Mouse (Mus musculus) thymus, adult 18-20 months (tissue): ENCODE results near the gene Megf11.
"Not testable (repeated sequence)": the region's sequence is repeated elsewhere in the genome, so short reads cannot be mapped to it uniquely, and the experiment has no call there.

Source experiments
- DNase-seq, 2 experiments: peaks; one replicate each; pipeline ENCODE4 v3.0.0; 2022; ENCODE audit warnings: mixed read lengths in 2 of 2

Gene Megf11

DNA sequence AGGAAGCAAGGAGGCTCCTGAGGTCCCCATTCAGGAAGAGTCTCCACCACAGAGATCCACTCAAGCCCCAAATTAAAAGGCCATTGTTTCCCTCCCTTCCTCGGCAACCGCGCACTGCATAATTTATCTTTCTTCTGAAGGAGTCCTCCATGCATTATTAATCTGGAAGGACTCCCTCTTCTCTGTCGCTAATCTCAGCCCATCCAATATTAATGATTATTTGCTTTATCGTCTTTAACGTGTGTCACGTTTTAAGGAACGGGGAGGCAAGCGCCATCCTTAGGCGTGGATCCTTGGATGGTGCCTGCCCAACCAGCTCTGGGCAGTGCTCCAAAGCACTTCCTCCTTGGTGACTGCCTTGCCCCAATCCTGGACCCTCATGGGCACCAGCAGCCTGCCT lies 269.3 kb downstream of the Megf11 start:
- no peak for DNase-seq

GRCm38 (mm10) chr9:64656613-64657012 lies 271.2 kb downstream of the Megf11 start:
- no peak for DNase-seq

- DNase-seq = no peak
Measured at GRCm38 (mm10) chr9:64660222-64660621, 274.8 kb downstream of the Megf11 start.

GRCm38 (mm10) chr9:64664612-64665011 lies 279.2 kb downstream of the Megf11 start:
- DNase-seq = no peak

DNA sequence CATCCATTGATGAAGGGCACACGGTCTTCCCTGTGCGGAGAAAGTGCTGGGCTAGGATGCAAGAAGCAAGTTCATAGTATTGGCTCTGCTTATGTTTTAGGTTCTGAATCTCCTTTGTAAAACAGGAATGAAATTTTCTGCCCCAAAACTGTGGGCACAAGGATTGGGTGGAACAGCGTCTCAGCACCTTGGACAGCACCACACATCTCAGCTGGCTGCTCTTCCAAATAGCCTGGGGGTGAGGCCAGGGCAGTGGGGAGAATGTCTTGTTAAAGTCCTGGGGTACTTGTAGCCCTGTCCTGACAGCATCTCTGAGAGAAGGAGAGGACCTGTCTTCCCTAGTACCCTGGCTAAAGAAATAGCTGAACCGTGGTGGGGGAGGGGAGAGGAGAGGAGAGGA lies 281.1 kb downstream of the Megf11 start:
- no peak for DNase-seq

DNA sequence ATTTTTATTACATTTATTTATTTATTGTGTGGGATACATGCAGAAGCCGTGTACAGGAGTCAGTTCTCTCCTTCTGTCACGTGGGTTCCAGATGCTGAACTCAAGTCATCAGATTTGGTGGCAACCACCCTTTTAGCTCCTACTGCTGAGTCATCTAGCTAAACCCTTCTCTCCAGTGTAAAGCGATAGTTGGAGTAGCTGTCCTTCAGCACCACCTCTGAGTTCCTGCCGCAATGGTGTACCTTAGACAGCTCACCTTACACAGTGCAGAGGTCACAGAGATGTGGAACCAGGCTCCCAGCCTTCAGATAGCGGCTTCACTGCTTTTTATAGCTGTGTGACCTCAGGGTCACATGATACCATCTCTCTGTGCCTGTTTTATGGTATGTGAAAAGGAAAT lies 282.1 kb downstream of the Megf11 start:
- DNase-seq = no peak

DNA sequence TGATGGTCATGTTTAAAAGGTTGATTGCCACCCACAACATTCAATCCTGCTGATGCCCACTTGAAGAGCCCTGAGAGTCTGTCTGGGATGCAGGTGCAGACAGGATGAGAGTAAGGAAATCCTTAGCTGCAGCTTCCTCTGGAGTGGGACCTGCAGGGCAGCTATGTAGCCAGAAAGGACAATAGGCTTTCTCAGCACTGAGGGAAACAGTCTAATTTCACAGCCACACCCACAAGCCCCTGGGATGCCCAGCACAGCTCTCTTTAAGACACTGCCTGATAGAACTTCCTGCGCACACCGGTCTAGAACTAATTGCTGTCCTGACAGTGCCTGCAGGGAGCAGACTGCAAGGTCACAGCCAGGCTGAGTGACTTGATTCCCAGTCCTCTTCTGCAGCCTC lies 282.6 kb downstream of the Megf11 start:
- no peak for DNase-seq

- DNase-seq = not testable (repeated sequence)
Measured at GRCm38 (mm10) chr9:64671341-64672319, 286.2 kb downstream of the Megf11 start.

DNA sequence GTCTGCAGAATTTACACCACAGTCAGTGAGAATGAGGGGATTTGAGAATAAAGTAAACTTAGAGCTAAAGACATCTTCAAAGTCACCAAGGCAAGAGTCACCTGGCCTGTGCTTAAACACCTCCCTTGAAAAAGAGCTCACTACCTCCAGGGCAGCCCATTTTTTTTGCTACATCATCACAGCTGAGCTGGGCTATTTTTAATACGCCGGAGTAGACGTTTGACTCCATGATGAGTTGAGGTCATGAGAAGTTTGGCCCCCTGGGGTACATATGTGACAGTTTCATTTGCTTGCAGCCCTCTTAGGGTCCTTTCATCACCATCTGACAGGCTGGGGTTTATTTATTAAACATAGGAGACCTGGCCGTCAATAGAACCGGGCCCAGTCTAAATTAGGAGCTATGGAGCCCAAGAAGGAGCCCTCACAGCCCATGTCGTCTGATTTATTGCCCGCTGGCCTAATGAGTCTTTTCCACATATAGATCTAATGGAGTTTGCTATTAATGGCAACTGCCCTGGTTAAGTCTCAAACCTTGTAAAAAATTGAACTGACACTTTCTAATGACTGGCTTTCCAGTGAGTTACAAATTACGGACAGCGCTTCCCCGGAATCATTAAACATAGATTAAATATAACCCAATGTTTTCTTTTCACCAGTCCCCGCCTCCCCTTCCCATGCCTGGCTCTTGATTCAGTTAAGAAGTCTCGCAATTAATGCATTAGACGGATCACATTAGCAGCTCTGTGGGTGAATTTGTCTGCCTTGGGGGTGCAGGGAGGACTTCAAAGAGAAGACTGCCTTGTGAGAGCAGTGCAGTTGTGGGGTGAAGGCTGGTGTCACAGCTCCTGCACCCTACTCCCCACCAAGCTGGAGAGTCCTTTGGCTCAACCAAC lies 301.9 kb downstream of the Megf11 start:
- DNase-seq = no peak

- no peak for DNase-seq
Measured at GRCm38 (mm10) chr9:64688015-64688394, 302.6 kb downstream of the Megf11 start.

DNA sequence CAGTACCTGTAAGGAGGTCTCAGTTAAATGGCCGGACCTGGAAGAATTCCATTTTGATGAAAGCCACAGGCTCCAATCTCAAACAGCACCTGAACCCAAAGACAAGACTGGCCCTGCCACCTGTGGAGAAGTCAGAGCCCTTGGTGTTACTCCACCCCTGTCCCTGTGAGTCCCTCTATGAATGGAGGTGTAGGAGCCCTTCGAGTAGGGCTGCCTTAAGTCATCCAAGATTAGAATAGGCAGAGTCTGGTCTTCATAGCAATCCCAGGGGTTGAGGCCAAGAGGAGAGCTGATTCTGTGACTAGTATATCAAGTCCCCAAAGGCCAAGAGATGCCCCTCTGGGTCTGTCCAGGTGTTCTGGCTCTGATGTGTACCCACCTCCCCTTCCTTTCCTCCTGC lies 305.3 kb downstream of the Megf11 start:
- no peak for DNase-seq

DNA sequence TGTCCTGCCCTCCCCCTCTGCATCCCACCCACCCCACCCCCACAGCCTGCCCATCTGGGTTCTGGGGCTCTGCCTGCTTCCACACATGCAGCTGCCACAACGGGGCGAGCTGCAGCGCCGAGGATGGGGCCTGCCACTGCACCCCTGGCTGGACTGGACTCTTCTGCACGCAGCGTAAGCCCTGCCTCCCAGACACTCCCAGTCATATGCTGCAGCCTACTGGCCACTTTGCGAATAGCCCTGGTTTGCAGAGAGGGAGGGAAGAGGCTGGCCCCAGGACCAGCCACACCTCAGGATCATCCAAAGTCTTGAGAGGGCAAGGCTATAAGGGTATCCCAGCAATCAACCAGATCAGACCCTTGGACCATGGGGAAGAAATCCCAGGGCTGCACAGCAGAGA lies 305.8 kb downstream of the Megf11 start:
- no peak for DNase-seq

DNA sequence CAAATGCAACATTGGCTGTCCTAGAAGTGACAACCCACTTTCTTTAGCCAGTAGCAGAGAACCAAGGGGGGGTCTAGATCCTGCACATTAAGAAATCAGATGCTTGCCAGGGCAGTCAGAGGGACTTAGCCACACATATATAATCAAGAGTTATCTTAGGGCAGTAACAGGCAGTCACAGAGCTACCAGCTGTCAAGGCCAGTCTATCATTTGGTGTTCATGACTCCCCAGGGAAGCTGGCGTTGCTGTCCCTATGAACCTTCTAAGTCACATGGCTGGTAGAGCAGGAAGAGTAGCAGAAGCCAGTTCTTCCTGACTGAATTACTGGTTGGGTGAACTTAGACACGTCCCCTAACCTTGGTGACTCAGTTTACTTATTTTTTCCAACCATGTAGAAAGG lies 307.7 kb downstream of the Megf11 start:
- no peak for DNase-seq

DNA sequence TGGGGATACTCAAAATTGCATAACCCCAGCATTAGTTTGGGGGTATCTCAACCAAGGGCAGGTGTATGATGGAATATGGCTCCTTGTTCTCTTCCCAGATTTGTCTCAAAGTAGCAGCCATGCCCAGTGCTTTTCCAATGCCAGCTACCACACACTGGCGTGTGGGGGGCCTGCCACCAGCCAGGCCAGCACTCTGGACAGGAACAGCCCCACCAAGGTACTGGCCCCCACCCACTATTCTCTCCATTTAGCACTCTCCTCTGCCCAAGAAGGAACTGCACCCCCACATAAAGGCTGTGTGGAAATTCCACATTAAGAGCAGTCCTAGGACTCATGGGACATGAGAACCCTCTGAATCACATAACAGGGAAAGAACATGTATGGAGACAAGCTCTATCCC lies 309.8 kb downstream of the Megf11 start:
- no peak for DNase-seq

- no peak for DNase-seq
Measured at GRCm38 (mm10) chr9:64696404-64696803, 311.0 kb downstream of the Megf11 start.

- DNase-seq = no peak
Measured at GRCm38 (mm10) chr9:64697006-64697405, 311.6 kb downstream of the Megf11 start.

DNA sequence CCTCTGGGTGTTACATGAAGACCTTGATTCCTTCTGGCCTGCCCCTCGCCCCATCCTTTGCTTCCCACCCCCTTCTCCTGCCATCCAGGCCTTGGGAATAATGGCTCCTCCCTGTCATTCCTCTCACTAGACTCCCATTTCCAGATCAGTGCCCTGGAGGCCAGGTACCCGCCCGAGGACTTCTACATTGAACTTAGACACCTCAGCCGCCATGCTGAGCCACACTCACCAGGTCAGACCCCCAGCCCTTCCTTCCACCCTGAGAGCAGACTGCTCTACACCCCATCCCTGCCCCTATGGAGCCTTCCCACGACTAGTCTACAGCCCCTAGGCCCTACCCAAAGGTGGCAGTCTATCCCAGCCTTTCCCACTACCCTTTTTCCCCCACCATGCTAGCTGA lies 312.3 kb downstream of the Megf11 start:
- no peak for DNase-seq

DNA sequence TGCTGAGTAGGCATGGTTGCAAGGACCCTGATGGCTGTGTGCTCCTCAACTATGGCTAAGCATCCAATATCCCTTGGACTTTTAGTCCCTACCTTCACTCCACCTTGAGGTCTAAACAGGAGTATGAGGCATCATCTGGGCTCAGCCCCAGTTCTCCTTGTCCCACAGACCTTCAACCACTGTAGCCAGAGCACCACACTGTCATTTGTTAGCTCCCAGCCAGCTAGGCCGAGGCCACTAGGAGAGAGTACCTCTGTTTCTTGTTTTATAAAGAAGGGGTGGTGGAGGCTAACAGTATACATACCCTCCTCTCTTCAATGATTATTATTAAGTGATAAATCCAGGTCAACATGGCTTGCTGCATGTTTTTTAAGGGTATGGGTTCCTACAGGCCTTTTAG lies 313.2 kb downstream of the Megf11 start:
- no peak for DNase-seq

DNA sequence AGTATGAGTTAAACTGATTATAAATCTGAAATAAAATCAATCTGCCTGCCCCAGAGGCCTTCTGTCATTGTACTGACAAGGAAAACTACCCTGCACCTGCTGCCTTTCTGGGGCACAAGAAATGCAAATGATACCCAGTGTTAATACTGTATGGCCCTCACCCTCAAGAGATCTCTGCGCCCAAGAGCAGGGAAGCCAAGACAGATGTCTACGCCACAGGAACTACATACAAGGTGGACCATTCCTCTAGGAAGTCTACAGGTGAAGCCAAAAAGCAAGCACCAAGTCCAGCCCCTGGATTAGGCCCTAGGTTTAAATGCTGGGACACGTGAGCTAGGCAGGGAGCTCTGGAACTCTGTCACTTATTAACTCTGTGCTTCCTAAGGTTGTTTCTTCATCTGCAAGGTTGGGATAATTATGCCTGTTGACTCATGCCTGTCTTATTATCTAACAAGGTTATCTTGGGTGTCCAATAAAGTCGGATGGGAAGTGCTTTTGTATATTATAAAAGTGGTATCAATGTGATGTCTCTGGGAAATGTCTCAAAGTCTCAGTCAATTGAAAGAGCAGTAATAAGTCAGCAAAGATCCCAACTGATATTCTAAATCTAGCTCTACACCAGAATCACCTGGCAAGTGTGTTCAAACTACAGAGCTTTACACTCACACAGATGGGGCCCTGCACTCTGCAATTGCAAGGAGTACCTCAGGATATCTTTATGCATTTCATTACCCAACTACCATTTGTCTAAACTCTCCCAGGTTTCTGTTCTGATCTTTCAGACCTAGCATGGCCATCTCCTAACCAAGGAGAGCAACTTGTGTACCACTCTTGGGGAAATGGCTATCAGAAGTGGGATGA lies 315.3 kb downstream of the Megf11 start:
- DNase-seq = no peak

DNA sequence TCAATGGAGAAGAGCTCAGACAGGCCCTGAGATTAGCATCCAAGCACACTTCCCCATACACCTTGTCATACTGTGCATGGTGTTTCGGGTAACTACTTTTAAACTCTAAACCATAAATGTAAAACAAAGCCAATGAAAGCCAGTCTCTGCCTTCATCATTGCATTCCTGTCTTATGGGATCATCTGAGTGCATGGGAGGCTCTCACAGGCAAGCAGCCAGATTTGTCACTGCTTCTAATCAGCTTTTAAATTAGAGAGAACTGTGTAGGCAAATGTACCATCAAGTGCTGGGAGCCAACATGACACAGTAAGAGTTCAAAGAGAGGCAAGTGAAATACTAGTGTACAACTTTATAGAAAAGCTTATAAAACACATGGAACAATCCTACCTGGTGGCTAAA lies 316.2 kb downstream of the Megf11 start:
- no peak for DNase-seq

DNA sequence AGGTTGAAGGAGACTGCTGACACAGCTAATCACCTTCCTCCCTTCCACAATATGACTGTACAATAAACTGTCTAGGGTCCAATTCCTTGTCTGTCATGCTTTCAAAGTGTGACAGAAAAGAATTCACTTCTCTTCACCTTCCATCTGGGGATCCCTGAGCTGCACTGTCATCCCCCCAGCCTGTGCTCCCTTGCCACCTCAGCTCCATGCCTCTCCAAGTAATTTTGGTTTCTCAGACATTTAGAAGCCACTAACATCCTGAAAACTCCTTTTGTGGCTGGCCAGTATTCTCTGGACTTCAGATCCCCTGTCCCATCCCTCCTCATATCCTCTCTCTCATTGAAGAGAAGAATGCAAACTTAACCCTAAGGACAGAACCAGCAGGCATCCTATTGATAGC lies 317.0 kb downstream of the Megf11 start:
- no peak for DNase-seq

DNA sequence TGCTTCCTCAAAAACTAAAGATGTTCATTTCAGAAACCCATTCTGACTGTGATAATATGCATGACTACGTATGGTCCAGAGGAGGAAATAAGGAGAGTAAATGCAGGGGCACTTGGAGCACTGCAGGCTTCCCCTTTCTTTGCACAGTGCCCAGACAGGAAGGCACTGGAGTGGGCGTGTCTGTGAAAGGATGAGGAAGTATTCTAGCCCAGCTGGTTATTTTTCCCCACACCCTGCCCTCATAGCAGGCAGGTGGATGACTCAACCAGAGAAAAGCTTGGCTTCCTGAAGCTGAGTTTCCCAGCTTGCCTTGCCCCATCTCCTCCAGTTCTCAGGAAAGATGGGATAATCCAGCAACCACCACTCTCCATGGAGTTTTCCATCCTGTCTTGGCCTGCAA lies 317.5 kb downstream of the Megf11 start:
- no peak for DNase-seq
